Mouse (Mus musculus): ENCODE data around the gene Mea1. TPM values are rescaled to one million over a fixed set of nuclear protein-coding genes. Genes with fewer than 3 reads are reported as not detected.

Gene Mea1
- polyA plus RNA-seq, 1 experiment from 2014 or later, result 240 TPM

DNA sequence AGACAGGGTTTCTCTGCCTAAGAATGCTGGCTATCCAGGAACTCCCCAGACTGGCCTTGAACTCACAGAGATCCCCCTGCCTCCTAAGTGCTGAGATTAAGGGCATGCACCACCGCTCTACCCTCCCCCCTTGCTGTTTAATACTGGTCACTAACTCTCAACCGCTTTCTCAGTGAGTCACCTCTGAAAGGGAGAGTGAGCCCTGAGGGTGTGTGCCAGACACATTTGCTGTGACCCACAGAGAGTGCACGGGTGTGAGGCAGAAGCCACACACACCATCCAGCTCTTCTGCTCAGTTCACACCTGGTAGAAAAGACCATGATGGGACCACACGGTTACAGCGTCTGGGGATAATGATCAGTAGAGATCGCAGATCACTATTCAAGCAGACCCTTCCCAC is 19.9 kb downstream of the Mea1 start:
- Histone ChIP-seq H3K9me3 (ENCODE audit: control insufficient read depth, low read length) (no peaks in the 10 kb centered on the region), H3K9ac (replicated peaks; ENCODE audit: low read length) (no peak overlapping the region), H3K4me1 (ENCODE audit: control insufficient read depth, insufficient read depth, low read length) (peaks cover 7% of the 10 kb centered on the region), H3K27ac (replicated peaks; ENCODE audit: low read depth, low read length) (no peak overlapping the region), H3K4me2 (ENCODE audit: low read length) (no peak overlapping the region), H3K36me3 (ENCODE audit: control insufficient read depth, insufficient read depth, low read length) (peaks cover 22% of the 10 kb centered on the region), H3K27me3 (ENCODE audit: control insufficient read depth, insufficient read depth, low read length) (no peaks in the 10 kb centered on the region), H3K4me3 (replicated peaks; ENCODE audit: low read depth, low read length) (no peak overlapping the region)
- DNase-seq (no peak), ATAC-seq (ENCODE audit: low FRiP score, low TSS enrichment) (no peak)
- WGBS, result 94% methylated on average over 6 of the region's 6 CpGs

DNA sequence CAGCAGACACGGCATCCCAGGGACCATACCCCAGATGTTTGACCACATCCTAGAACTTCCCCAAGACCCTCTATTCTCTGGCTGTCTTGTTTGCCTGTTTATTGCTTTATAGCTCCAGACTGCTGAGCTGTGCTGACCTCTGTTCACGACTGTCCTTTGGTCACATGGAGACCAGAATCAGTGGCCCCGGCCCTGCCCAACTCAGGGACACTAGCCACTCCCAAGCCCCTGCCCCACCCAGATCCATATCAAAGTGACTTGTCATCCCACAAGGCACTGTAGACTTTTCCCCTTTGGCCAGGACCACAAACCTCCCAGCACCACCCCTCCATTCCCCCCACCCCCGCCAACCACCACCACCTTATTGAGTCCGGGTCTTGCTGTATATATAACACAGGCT is 20.7 kb downstream of the Mea1 start:
- Histone ChIP-seq H3K9ac (replicated peaks; ENCODE audit: low read length) (no peak overlapping the region), H3K36me3 (ENCODE audit: control insufficient read depth, insufficient read depth, low read length) (peaks cover 22% of the 10 kb centered on the region), H3K27ac (replicated peaks; ENCODE audit: low read depth, low read length) (no peak overlapping the region), H3K4me1 (ENCODE audit: control insufficient read depth, insufficient read depth, low read length) (peaks cover 14% of the 10 kb centered on the region), H3K4me3 (replicated peaks; ENCODE audit: low read depth, low read length) (no peak overlapping the region), H3K4me2 (ENCODE audit: low read length) (no peak overlapping the region), H3K27me3 (ENCODE audit: control insufficient read depth, insufficient read depth, low read length) (no peaks in the 10 kb centered on the region), H3K9me3 (ENCODE audit: control insufficient read depth, low read length) (no peaks in the 10 kb centered on the region)
- DNase-seq (no peak), ATAC-seq (ENCODE audit: low FRiP score, low TSS enrichment) (no peak)
- WGBS, result 86% methylated on average over 5 of the region's 5 CpGs

DNA sequence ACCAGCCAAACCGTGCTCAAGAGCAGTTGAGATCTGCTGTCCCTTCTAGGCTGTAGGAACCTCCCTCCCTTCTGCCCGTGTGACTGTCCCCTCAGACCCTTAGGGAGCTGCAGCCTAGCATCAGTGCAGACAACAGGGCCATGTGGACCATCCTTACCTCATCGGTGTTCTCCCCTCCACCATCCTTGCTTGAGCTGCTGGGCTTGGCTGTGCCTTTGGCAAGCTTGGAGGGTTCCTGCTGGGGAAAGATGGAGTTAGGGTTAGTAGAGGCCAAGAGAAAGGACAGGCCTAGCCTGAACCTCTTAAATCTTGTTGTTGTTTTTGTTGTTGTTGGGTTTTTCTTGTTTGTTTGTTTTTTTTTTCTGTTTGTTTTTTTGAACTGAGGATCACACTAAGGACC is 21.3 kb downstream of the Mea1 start:
- no peak for ATAC-seq (ENCODE audit: low FRiP score, low TSS enrichment)
- no peak overlapping the region for H3K9ac ChIP-seq (replicated peaks; ENCODE audit: low read length)
- H3K9me3 ChIP-seq (ENCODE audit: control insufficient read depth, low read length), result no peaks in the 10 kb centered on the region
- 91% methylated on average over 3 of the region's 3 CpGs for WGBS
- no peak overlapping the region for H3K4me2 ChIP-seq (ENCODE audit: low read length)
- peaks cover 22% of the 10 kb centered on the region for H3K36me3 ChIP-seq (ENCODE audit: control insufficient read depth, insufficient read depth, low read length)
- no peak for DNase-seq
- H3K27ac ChIP-seq (replicated peaks; ENCODE audit: low read depth, low read length), result no peak overlapping the region
- peaks cover 14% of the 10 kb centered on the region for H3K4me1 ChIP-seq (ENCODE audit: control insufficient read depth, insufficient read depth, low read length)
- no peaks in the 10 kb centered on the region for H3K27me3 ChIP-seq (ENCODE audit: control insufficient read depth, insufficient read depth, low read length)
- no peak overlapping the region for H3K4me3 ChIP-seq (replicated peaks; ENCODE audit: low read depth, low read length)

DNA sequence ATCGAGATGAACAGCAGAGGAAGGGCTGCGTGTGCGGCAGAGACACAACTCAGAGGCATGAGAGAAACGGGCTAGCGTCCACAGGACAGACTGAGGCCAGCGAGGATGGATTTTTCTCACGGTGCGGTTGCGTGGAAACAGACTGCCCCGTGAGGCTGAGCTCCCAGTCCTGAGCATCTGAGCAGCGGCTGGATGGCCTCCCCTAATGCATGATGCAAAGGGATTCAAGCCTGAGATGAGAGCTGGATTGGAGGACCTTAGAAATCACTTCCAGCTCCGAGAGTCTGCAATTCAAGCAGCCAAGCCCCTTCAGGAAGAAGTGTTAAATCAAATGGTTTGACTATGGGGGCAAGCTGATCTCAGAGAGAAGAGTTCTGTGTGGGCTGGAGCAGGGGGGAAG is 22.9 kb downstream of the Mea1 start:
- Histone ChIP-seq H3K36me3 (ENCODE audit: control insufficient read depth, insufficient read depth, low read length) (peaks cover 22% of the 10 kb centered on the region), H3K4me1 (ENCODE audit: control insufficient read depth, insufficient read depth, low read length) (peaks cover 18% of the 10 kb centered on the region), H3K4me2 (ENCODE audit: low read length) (peak overlapping the region; percentile 12; the same call in 1 of the 2 replicates), H3K4me3 (replicated peaks; ENCODE audit: low read depth, low read length) (no peak overlapping the region), H3K9ac (replicated peaks; ENCODE audit: low read length) (no peak overlapping the region), H3K27ac (replicated peaks; ENCODE audit: low read depth, low read length) (no peak overlapping the region), H3K9me3 (ENCODE audit: control insufficient read depth, low read length) (no peaks in the 10 kb centered on the region), H3K27me3 (ENCODE audit: control insufficient read depth, insufficient read depth, low read length) (no peaks in the 10 kb centered on the region)
- WGBS, result 76% methylated on average over 12 of the region's 12 CpGs
- ATAC-seq (ENCODE audit: low FRiP score, low TSS enrichment) (no peak), DNase-seq (no peak)

DNA sequence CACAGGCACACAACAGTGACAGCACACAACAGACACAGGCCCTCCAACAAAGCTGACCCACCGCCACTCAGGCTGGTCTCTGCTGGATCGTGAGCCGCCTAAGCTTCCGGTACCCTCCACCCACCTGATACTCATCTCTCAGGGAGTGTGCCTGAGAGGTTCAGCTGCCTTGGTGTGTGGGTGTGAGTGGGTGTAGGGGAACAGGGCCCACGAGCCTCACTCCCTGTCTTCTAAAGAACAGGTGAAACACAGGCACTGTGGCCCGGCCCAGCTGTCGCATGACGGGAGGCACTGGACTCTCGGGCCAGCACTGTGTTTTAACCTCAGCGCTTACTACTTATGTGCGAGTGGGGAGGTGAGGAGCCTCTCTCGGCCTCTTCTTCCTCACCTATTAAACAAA is 23.5 kb downstream of the Mea1 start:
- no peak for ATAC-seq (ENCODE audit: low FRiP score, low TSS enrichment)
- 89% methylated on average over 12 of the region's 12 CpGs for WGBS
- peaks cover 18% of the 10 kb centered on the region for H3K4me1 ChIP-seq (ENCODE audit: control insufficient read depth, insufficient read depth, low read length)
- no peak overlapping the region for H3K27ac ChIP-seq (replicated peaks; ENCODE audit: low read depth, low read length)
- H3K27me3 ChIP-seq (ENCODE audit: control insufficient read depth, insufficient read depth, low read length), result no peaks in the 10 kb centered on the region
- DNase-seq, result no peak
- H3K4me3 ChIP-seq (replicated peaks; ENCODE audit: low read depth, low read length), result no peak overlapping the region
- no peak overlapping the region; the same call in 1 of the 2 replicates for H3K9ac ChIP-seq (replicated peaks; ENCODE audit: low read length)
- H3K36me3 ChIP-seq (ENCODE audit: control insufficient read depth, insufficient read depth, low read length), result peaks cover 22% of the 10 kb centered on the region
- no peaks in the 10 kb centered on the region for H3K9me3 ChIP-seq (ENCODE audit: control insufficient read depth, low read length)
- no peak overlapping the region for H3K4me2 ChIP-seq (ENCODE audit: low read length)

DNA sequence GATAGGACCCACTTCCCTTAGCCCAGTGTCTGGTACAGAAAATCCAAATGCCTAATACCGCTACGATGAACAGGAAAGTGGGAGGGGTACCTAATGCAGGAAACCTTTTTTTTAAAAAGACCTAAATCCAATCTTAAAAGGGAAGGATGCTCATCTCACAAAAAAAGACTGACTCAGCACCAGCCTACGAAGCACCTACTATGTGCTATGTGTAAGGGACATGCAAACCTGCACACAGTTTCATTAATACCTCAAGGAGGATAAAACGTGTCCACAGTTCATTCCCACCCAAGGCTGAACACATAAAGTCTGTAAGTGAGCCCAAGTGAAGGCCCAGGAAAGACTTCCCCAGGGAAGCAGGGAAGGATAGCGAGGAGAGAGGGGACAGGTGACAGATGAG is 23.9 kb downstream of the Mea1 start:
- no peak overlapping the region for H3K27ac ChIP-seq (replicated peaks; ENCODE audit: low read depth, low read length)
- peak overlapping the region; percentile 71 for H3K4me2 ChIP-seq (ENCODE audit: low read length)
- WGBS, result 91% methylated on average over 5 of the region's 5 CpGs
- ATAC-seq (ENCODE audit: low FRiP score, low TSS enrichment) (no peak), DNase-seq (no peak)
- peak overlapping the region; percentile 52; the same call in 1 of the 2 replicates for H3K9ac ChIP-seq (replicated peaks; ENCODE audit: low read length)
- H3K27me3 ChIP-seq (ENCODE audit: control insufficient read depth, insufficient read depth, low read length), result no peaks in the 10 kb centered on the region
- no peaks in the 10 kb centered on the region for H3K9me3 ChIP-seq (ENCODE audit: control insufficient read depth, low read length)
- H3K4me3 ChIP-seq (replicated peaks; ENCODE audit: low read depth, low read length), result peak overlapping the region; percentile 96; the same call in 1 of the 2 replicates
- peaks cover 22% of the 10 kb centered on the region for H3K36me3 ChIP-seq (ENCODE audit: control insufficient read depth, insufficient read depth, low read length)
- peaks cover 18% of the 10 kb centered on the region for H3K4me1 ChIP-seq (ENCODE audit: control insufficient read depth, insufficient read depth, low read length)

DNA sequence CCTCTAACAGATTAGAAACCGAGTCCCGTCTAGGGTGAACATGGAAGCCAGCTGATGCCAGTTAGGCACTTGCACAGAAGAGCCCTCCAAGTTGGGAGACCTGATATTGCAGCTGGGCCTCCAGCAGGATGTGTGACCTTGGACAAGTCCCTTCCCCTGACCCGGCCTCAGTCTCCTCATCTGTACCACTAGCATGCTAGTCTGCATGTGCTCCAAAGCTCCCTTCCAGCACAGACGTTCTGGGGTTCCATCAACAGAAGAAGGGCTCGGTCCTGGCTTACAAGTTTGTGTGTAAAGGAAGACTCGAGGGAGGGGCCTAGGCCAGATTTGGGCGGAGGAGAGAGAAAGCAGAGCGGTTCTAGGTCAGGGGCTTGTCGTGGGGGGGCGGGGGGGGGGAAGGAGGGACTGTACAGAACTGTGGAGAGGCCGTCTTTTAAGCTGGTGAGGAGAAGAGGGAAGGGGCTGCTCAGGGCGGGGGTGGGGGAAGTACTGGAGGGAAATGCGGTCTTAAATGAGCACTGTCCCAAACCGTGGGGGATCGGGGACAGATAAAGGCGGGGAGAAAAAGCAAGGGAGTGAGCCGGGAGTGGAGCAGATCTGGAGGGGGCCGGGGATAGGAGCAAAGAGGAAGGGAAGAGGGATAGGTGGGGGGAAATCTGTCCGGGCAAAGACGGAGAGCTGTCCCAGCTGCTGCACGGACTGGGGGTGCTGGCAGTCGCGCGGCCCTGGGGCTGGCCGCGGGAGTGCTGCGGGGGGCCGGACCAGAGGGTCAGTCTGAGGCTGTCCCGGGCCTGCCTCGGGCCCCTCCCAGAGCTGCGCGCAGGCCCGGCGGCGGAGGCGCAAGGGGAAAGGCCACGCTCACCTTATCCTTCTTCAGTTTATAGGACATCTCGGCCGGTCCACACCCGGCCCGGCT is 25.6 kb downstream of the Mea1 start:
- peaks cover 18% of the 10 kb centered on the region for H3K4me1 ChIP-seq (ENCODE audit: control insufficient read depth, insufficient read depth, low read length)
- peak; percentile 38 for DNase-seq
- 4% methylated on average over 40 of the region's 41 CpGs for WGBS

DNA sequence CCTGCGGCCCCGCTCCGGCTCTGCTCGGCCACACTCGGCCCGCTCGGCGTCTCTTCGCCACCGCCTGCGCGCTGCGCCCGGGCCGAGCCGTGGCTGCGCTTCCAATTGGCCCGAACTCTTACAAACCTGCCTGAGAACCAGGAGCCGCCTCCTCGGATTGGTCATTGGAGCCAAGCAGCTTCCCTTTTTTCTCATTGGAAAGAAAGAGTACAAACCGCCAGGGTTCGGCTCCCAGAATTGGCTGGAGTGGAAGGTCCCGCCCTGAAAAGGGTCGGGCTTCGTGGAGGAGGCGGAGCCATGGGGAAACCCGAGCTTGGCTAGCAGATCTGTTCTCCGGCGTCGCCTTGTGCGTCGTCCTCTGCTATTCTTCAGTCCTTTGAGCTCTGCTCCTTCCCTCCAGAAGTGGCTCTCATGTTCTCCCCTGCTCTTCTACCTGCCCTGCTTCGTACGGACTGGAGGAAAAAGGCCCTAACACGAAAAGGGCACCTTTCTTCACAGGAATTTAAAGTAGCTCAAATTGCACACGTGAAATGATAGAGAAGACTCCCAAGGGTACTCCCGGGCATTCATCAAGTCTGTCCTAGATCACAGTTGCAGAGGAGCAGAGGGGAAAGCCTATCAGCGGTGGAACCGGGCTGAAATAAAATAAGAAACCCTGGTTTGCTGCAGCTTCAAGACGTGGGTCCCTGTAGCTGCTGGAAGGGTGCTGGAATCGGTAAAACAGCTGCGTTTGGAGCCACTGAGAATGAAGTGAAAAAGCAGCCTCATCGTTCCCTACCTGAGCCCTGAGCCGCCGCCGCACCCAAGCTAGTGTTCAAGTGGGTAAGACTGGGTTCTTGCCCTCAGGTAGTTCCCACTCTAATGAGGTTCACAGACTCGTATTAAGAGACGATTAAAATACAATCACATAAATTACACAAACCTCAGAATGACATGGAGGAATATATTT is 26.6 kb downstream of the Mea1 start, which contains the start of gene Ppp2r5d:
TSS of gene Ppp2r5d (minus strand) at position 225 of the 949 bp plus-strand sequence.
- Histone ChIP-seq H3K27me3 (ENCODE audit: control insufficient read depth, insufficient read depth, low read length) (no peaks in the 10 kb centered on the region), H3K4me1 (ENCODE audit: control insufficient read depth, insufficient read depth, low read length) (peaks cover 18% of the 10 kb centered on the region), H3K4me2 (ENCODE audit: low read length) (peak within 1 kb of the TSS; percentile 71), H3K9ac (replicated peaks; ENCODE audit: low read length) (peak within 1 kb of the TSS; percentile 84), H3K27ac (replicated peaks; ENCODE audit: low read depth, low read length) (peak within 1 kb of the TSS; percentile 91), H3K36me3 (ENCODE audit: control insufficient read depth, insufficient read depth, low read length) (0 out of 2 replicates have a peak, but pooled peaks cover 2% of the 10 kb centered on the region), H3K4me3 (replicated peaks; ENCODE audit: low read depth, low read length) (peak within 1 kb of the TSS; percentile 96), H3K9me3 (ENCODE audit: control insufficient read depth, low read length) (no peaks in the 10 kb centered on the region)
- peak; percentile 97 for ATAC-seq (ENCODE audit: low FRiP score, low TSS enrichment)
- DNase-seq, result peak; percentile 98
- 2% methylated on average over 48 of the region's 48 CpGs for WGBS

More for the DNA sequence above, 25.6 kb downstream of the Mea1 start:
- H3K36me3 ChIP-seq (ENCODE audit: control insufficient read depth, insufficient read depth, low read length), result peaks cover 10% of the 10 kb centered on the region
- peak overlapping the region; percentile 96 for H3K4me3 ChIP-seq (replicated peaks; ENCODE audit: low read depth, low read length)
- peak overlapping the region; percentile 91 for H3K27ac ChIP-seq (replicated peaks; ENCODE audit: low read depth, low read length)
- peak overlapping the region; percentile 71 for H3K4me2 ChIP-seq (ENCODE audit: low read length)
- H3K27me3 ChIP-seq (ENCODE audit: control insufficient read depth, insufficient read depth, low read length), result no peaks in the 10 kb centered on the region
- no peaks in the 10 kb centered on the region for H3K9me3 ChIP-seq (ENCODE audit: control insufficient read depth, low read length)
- ATAC-seq (ENCODE audit: low FRiP score, low TSS enrichment), result no peak; the same call in 1 of the 2 replicates
- H3K9ac ChIP-seq (replicated peaks; ENCODE audit: low read length), result peak overlapping the region; percentile 84
